Mouse (Mus musculus) ES-Bruce4 (cell line): ENCODE data around the gene Fxn. TPM values are rescaled to one million over a fixed set of nuclear protein-coding genes. Genes with fewer than 3 reads are reported as not detected.
A peak's percentile ranks its signal among the peaks of the same experiment; 100 is the strongest.

Experiments
- H3K27ac ChIP-seq: 2 replicates; pipeline ENCODE4 v1.5.1; 2012; ENCODE audit warnings: low read length, inconsistent platforms; ENCODE audit not compliant: insufficient read depth
- H3K27me3 ChIP-seq: 2 replicates; pipeline ENCODE4 v1.6.1; 2012; ENCODE audit warnings: mild to moderate bottlenecking, low read length, inconsistent platforms; ENCODE audit not compliant: control insufficient read depth, poor library complexity, insufficient read depth, severe bottlenecking
- H3K36me3 ChIP-seq: 2 replicates; pipeline ENCODE4 v1.6.1; 2012; ENCODE audit warnings: inconsistent platforms, mild to moderate bottlenecking, low read length, moderate library complexity; ENCODE audit not compliant: control insufficient read depth, poor library complexity, insufficient read depth, severe bottlenecking
- H3K4me1 ChIP-seq: one replicate; pipeline ENCODE4 v1.8.1; 2011; ENCODE audit warnings: low read length; ENCODE audit not compliant: control insufficient read depth, insufficient read depth
- H3K4me3 ChIP-seq: 2 replicates; pipeline ENCODE4 v1.5.1; 2011; ENCODE audit warnings: low read depth, mild to moderate bottlenecking, low read length
- H3K9ac ChIP-seq: 2 replicates; pipeline ENCODE4 v1.6.1; 2012; ENCODE audit warnings: low read depth, mild to moderate bottlenecking, inconsistent platforms; ENCODE audit not compliant: poor library complexity, severe bottlenecking
- H3K9me3 ChIP-seq: replicated peaks from 2 replicates; pipeline ENCODE4 v1.6.1; 2012; ENCODE audit warnings: mild to moderate bottlenecking, low read length, inconsistent platforms; ENCODE audit not compliant: control insufficient read depth, poor library complexity, insufficient read depth, severe bottlenecking
- CTCF ChIP-seq: IDR thresholded peaks from one replicate; pipeline ENCODE4 v1.8.1; 2011; ENCODE audit warnings: low read depth, low read length
- EP300 ChIP-seq: IDR thresholded peaks from 2 replicates; pipeline ENCODE4 v1.6.1; 2011; ENCODE audit warnings: low read depth, low read length; ENCODE audit not compliant: insufficient read depth
- POLR2A ChIP-seq: IDR thresholded peaks from one replicate; pipeline ENCODE4 v1.8.1; 2011; ENCODE audit warnings: low read length; ENCODE audit not compliant: insufficient read depth
- polyA plus RNA-seq: library from polyadenylated mRNA; stranded (reverse); fragments of >200 nt; gene quantifications from 2 replicates; pipeline ENCODE4 v1.2.4, GENCODE M21; 2011; ENCODE audit warnings: low read depth; ENCODE audit not compliant: missing spikeins, insufficient read depth, insufficient read length

Gene Fxn
- polyA plus RNA-seq, 1 experiment, result 11.2 TPM

GRCm38 (mm10) chr19:24306351-24306750, 25.9 kb upstream of the Fxn start:
- no peak overlapping the region for H3K9ac ChIP-seq
- H3K4me1 ChIP-seq, result no peaks in the 10 kb centered on the region
- H3K36me3 ChIP-seq, result no peaks in the 10 kb centered on the region
- TF ChIP-seq CTCF (peak; percentile 40), EP300 (no peak), POLR2A (no peak)
- no peaks in the 10 kb centered on the region for H3K27me3 ChIP-seq
- H3K4me3 ChIP-seq, result no peak overlapping the region
- no peaks in the 10 kb centered on the region for H3K9me3 ChIP-seq
- H3K27ac ChIP-seq, result no peak overlapping the region

- no peaks in the 10 kb centered on the region for H3K27me3 ChIP-seq
- no peaks in the 10 kb centered on the region for H3K36me3 ChIP-seq
- no peak overlapping the region for H3K9ac ChIP-seq
- no peaks in the 10 kb centered on the region for H3K9me3 ChIP-seq
- TF ChIP-seq CTCF (no peak), EP300 (no peak), POLR2A (no peak)
- H3K27ac ChIP-seq, result no peak overlapping the region
- H3K4me1 ChIP-seq, result no peaks in the 10 kb centered on the region
- no peak overlapping the region for H3K4me3 ChIP-seq
These were observed 21.8 kb upstream of the Fxn start for GRCm38 (mm10) chr19:24302198-24302597.

GRCm38 (mm10) chr19:24301768-24302148, 21.4 kb upstream of the Fxn start:
- Histone ChIP-seq H3K4me3 (no peak overlapping the region), H3K36me3 (no peaks in the 10 kb centered on the region), H3K9me3 (no peaks in the 10 kb centered on the region), H3K9ac (no peak overlapping the region), H3K27me3 (no peaks in the 10 kb centered on the region), H3K27ac (no peak overlapping the region), H3K4me1 (no peaks in the 10 kb centered on the region)
- no peak for TF ChIP-seq CTCF
- no peak for TF ChIP-seq EP300
- TF ChIP-seq POLR2A, result no peak

- Histone ChIP-seq H3K27ac (no peak overlapping the region), H3K9ac (no peak overlapping the region), H3K4me3 (no peak overlapping the region), H3K36me3 (no peaks in the 10 kb centered on the region), H3K4me1 (no peaks in the 10 kb centered on the region), H3K27me3 (no peaks in the 10 kb centered on the region), H3K9me3 (no peaks in the 10 kb centered on the region)
- TF ChIP-seq EP300 (no peak), POLR2A (no peak), CTCF (peak; percentile 87)
These were observed 20.8 kb upstream of the Fxn start for GRCm38 (mm10) chr19:24300994-24301767.

GRCm38 (mm10) chr19:24293537-24293936, 13.1 kb upstream of the Fxn start:
- Histone ChIP-seq H3K9me3 (no peaks in the 10 kb centered on the region), H3K4me1 (no peaks in the 10 kb centered on the region), H3K4me3 (no peak overlapping the region), H3K27me3 (no peaks in the 10 kb centered on the region), H3K9ac (no peak overlapping the region), H3K36me3 (no peaks in the 10 kb centered on the region), H3K27ac (no peak overlapping the region)
- TF ChIP-seq EP300, result no peak
- no peak for TF ChIP-seq POLR2A
- TF ChIP-seq CTCF, result no peak

GRCm38 (mm10) chr19:24284187-24284586, 3.8 kb upstream of the Fxn start:
- H3K4me3 ChIP-seq, result no peak overlapping the region
- H3K4me1 ChIP-seq, result peaks cover under 1% of the 10 kb centered on the region
- H3K27ac ChIP-seq, result no peak overlapping the region
- H3K27me3 ChIP-seq, result no peaks in the 10 kb centered on the region
- H3K9me3 ChIP-seq, result no peaks in the 10 kb centered on the region; the same call in 1 of the 2 replicates
- TF ChIP-seq EP300, result no peak
- peak; percentile 72 for TF ChIP-seq CTCF
- no peaks in the 10 kb centered on the region for H3K36me3 ChIP-seq
- no peak overlapping the region for H3K9ac ChIP-seq
